Mouse (Mus musculus): ENCODE results near the gene Uri1.

Uri1 gene

DNA sequence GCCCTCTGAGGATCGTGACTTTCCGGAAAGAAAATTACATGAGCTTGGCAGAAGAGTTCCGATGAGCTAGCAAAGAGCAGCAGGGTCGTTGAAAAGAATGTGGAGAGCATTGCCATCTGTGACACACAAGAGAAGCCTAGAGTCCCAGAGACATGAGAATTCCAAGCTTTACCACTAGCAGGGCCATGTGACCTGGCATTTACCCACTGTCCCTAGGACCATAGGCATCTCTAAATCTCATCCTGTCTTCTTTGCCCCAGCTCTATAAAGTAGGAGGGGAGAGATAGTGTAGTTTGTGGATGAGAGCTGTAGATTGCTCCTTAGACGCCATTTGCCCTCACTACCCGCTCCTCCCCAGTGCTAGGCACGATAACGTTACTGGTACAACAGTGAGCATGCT, at the start of gene Uri1:
TSS of gene Uri1 (minus strand) at position 101 of the 400 bp plus-strand sequence.
- no peak for DNase-seq (ENCODE audit: low read depth in 2 of 2, low spot score in 2 of 2)

DNA sequence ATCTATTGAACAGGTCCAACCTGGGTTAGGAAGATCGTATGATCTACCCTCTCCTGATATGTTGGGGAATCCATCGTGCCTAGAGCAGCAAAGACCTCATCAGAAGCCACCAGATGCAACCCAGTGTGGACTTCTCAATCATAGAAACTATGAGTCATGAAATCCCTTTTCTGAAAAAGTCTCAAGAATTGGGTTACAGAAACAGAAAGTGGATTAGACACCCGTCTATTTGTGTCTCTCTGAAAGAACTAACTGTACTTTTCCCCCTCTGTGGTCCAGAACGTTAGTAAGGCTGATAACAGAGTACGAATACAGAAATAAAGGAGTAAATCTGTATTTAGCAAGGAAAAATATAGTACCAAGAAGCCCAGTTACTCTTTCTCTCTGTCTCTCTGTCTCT, 47.7 kb upstream of the Uri1 start:
- no peak for DNase-seq (ENCODE audit: low read depth in 2 of 2, low spot score in 2 of 2)

DNA sequence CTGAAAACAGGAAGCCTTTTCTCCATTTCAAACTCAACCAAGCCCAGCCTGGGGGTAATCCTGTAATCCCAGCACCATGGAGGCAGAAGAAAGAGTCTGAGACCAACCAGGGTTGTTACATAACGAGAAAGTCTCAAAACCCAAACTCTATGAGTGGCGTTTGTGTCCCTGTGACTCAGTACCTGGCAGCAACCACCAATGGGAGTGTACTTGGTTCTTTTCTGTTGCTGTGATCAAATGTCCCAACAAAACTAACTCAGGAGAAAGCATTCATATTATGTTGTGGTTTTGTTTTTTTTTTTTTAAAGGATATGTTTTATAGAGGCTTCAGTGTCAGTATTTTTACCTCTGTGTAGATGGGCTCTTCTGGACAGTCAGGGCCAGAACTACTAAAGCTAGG, 47.3 kb upstream of the Uri1 start:
- DNase-seq (ENCODE audit: low read depth in 2 of 2, low spot score in 2 of 2), result no peak

DNA sequence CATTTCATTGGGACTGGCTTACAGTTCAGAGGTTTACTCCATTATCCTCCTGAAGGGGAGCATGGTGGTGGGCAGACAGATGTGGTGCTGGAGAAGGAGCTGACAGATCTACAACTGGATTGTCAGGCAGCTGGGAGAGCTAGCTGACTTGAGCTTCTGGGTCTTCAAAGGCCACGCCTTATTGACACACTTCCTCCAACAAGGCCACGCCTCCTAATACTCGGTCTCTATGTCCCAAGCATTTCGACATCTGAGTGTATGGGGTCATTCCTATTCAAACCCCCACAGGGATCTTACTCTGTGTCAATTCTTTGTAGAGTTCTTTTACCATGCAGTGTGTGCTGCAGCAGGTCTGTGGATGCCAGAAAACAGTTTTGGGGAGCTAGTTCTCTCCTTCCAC, 41.1 kb upstream of the Uri1 start:
- no peak for DNase-seq (ENCODE audit: low read depth in 2 of 2, low spot score in 2 of 2)

DNA sequence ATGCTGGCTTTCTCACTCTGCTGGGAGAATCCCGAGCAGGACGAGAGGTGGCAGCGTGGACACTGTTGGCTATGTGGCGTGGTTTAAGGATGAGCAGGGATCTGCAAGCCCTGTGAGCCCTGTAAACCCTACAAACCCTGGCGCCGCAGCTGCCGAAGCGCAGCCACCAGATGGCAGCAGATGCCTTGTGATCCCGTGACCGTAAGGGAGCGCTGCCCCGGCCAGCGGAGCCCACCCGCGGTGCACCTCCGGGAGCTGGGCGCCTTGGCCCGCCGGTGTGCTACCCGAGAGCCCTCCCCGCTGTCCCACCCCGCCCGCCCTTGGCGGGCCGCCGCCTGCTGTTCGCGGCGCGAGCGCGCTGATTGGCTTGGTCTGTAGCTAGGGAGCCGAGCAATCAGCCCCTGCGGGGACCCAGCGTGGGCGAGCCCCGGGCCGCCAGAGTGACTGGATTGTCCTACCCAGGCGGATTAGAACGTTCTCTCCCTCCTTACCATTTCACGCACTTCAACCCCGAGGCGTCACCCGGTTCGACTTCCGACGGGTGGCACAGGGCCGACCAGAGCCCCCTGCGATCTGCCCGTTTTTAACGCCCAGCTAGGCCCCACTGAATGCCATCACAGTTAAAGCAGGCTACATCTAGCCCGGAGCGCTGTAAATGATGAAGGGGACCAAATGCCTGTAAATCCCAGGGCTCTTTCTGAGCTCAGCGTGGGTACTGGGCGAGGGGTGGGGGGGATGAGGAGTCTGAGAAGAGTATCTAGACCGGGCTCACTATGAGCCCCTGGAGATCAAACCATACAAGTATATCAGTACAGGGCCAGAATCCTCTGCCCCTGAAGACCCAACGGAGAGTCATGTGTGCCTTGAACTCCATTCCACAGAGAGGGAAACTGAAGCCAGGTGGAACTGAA, 38.0 kb upstream of the Uri1 start:
- DNase-seq (ENCODE audit: low read depth in 2 of 2, low spot score in 2 of 2), result peak; percentile 75 to 84

DNA sequence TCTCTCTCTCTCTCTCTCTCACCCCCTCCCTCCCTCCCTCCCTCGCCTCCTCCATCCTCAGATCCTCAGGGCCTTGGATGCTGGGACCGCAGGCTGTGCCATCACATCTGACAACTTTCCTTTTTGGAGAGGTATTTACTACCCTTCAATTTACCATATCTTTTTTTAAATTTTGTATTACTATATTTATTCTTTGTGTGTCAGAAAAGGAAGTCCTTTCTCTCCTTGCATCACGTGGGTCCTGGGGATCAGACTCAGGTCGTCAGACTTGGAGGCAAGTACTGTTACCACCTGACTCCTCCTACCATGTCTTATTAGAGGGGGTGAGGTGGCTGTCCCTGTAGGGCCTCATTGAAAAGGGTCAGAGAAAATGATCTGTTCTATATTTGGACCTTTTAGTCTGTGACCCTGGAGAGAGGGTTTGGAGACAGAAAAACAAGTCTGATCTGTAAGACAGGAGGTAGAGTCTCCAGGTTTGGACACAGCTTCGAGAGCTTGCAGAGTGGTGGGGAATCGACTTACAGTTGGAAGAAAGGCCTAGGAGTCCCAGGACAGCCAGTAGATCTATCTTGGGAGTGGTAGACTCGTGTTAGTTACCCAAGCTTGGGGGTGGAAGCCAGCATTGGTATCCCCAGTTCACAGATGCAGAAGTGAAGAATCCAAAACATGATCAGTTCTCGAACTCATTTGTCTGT, 36.4 kb upstream of the Uri1 start:
- no peak for DNase-seq (ENCODE audit: low read depth in 2 of 2, low spot score in 2 of 2)

DNA sequence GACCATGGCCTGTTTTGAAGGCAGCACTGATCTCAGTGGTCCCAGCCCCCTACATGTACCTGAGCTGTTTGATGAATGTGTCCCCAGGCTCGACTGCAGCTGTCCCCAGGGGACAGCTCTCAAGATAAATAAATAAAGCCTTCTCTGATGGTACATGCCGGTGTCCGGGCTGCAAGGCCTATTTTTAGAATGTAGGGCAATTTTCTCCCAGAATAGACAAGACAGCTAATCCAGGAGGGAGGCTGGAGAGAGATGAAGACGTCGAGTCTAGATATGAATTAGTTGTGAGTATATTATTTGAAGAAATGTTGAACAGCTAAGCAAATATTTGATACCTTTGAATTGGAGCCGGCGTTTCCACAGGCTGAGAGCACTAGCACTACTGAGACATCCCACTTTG, 35.7 kb upstream of the Uri1 start:
- DNase-seq (ENCODE audit: low read depth in 2 of 2, low spot score in 2 of 2), result no peak

DNA sequence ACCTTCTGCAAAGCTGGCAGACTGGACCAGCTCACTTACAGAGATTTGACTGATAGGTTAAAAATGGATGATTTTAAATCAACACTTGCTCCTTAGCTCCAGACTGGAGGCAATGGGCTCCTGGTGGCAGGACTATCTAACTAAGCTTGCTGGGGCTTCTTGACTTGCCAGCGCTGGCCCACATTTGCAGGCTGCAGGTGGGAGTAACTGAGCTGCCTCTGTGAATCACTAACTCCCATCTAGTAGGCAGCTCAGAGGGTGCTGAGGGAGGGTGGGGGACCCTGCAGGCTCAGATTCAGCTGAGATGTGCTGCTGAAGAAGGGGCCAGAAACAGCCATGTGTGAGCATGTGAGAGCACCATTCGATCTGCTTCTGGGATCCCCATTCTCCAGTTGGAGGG, 32.6 kb upstream of the Uri1 start:
- DNase-seq (ENCODE audit: low read depth in 2 of 2, low spot score in 2 of 2), result no peak

DNA sequence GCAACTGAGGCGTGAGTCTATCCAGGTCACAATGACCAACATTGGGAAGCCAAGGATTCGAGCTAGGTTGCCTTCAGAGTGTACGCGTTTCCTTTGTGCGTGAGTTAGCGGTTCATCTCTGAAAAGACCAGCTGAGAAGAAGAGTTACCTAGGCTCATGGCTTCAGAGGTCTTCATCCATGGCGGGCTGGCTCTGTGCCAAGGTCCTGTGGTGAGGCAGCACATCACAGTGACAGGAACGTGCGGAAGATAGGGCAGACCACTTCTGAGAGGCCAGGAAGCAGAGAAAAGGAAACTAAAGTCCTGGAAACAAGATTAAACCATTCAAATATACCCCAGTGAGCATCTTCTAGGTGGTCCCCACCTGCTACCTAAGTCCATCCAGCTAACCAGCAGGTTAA, 30.9 kb upstream of the Uri1 start:
- DNase-seq (ENCODE audit: low read depth in 2 of 2, low spot score in 2 of 2), result no peak

DNA sequence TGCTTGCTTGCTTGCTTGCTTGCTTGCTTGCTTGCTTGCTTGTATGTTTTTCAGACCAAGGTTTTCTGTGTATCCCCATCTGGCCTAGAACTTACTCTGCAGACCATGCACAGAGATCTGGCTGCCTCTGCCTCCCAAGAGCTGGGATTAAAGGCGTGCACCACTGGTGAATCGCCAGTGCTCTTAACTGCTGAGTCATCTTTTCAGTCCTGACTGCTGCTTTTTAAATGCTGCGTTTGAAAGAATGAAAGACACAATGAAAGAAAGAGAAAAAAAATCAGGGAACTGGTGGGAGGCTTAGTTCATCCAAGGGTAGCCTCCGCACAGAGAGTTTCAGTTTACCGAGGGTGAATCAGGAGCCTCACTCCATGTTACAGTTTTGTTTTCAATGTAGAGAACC, 23.9 kb upstream of the Uri1 start:
- DNase-seq (ENCODE audit: low read depth in 2 of 2, low spot score in 2 of 2), result no peak

DNA sequence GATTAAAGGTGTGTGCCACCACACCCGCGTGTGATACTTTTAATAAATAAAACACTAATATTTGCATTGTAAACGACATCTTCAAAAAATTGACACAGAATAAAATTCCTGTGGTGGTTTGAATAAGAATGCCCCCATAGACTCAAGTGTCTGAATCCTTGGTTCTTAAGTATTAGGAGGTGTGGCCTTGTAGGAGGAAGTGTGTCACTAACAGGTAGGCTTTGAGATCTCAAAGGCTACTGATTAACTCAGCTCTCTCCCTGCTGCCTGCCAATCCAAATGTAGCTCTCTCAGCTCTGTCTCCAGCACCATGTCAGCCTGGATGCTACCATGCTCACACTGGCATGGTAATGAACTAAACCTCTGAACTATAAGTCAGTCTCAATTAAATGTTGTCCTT, 17.9 kb upstream of the Uri1 start:
- no peak for DNase-seq (ENCODE audit: low read depth in 2 of 2, low spot score in 2 of 2)

DNA sequence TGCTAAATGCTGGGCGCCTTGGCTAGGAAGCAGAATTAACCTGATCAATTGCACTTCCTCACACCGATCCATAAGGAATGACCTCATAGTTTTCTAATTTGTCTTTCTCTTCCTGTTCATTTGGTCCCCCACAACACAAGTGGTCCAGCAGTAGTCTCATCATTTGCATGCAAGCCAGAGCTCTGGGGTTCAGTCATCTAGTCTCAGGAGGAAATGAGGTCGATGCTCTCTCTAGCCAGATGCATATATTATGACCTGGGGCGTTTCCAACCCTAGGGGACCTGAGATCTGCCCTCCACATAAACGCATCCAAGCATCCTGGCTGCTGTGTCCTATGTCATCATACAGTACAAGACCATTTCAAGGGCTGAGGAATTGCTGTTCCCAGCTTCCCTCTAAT, 14.2 kb upstream of the Uri1 start:
- no peak for DNase-seq (ENCODE audit: low read depth in 2 of 2, low spot score in 2 of 2)

DNA sequence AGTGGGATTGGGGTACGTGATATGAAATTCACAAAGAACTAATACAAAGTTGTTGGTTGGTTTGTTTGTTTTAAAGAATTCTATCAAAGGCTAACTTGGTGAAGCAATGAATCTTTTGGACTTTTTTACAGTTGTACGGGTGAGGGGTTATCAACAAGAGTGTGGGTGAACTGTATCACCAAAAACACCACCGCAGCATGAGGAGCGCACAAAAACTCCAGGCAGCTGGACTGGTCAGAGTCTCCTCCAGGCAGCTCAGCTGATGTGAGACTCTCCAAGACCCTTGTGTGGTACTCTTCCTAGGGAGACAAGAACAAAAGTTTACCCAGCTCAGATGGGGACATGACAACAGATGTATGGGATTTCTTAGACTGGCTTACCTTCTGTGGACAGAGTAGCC, 7.8 kb upstream of the Uri1 start:
- no peak for DNase-seq (ENCODE audit: low read depth in 2 of 2, low spot score in 2 of 2)

DNA sequence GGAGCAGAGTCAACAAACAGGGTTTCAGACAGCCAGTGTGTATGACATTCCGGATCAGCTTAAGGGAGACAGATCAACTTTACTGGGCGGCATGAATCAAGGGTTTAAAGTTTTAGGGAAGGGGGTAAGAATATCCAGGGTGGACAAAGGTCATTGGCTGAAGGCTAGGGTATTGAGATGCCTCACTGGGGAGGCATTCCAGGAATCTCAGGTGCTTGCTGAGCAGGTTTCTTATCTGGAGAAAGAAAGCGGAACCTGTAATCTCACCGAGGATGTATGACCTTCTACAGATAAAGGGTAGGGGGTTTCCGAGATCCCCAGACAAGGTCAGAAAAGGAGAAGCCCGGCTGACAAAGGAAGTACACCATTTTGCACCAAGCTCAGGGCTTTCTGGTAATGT, 7.3 kb upstream of the Uri1 start:
- DNase-seq (ENCODE audit: low read depth in 2 of 2, low spot score in 2 of 2), result no peak

DNA sequence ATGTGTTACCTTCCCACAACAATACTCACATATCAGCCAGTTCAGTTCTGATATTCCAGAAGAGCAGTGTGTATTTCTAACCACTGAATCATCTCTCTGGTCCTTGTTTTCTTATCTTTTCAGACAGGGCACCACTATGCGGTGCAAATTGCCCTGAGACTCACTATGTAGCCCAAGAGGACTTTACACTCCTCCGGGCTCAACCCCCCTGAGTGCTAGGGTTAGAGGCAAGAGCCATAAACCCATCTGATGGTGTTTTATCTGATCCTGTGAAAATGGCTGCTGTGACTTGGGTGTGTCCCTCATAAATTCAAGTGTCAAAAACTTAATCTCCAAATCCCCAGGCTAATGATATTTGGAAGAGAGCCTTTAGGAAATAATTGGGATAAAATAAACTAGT, 6.6 kb upstream of the Uri1 start:
- DNase-seq (ENCODE audit: low read depth in 2 of 2, low spot score in 2 of 2), result no peak

DNA sequence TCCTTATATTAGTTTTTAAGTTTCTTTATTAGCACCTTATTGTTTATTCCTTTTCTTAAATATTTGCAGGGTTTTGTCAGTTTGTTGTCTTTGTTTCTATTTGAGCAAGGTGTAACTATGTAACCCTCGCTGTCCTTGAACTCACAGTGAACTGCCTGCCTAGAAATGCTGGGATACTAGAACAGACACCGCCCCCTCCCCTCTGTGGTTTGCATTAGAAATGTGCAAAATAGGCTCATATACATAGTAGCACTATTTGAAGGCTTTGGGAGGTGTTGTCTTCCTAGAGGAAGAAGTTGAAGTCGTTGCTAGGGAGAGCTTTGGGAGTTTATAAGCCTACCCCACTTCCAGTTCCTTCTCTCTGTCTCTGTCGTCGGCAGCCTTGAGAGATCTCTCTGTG, 5.7 kb upstream of the Uri1 start:
- DNase-seq (ENCODE audit: low read depth in 2 of 2, low spot score in 2 of 2), result no peak

DNA sequence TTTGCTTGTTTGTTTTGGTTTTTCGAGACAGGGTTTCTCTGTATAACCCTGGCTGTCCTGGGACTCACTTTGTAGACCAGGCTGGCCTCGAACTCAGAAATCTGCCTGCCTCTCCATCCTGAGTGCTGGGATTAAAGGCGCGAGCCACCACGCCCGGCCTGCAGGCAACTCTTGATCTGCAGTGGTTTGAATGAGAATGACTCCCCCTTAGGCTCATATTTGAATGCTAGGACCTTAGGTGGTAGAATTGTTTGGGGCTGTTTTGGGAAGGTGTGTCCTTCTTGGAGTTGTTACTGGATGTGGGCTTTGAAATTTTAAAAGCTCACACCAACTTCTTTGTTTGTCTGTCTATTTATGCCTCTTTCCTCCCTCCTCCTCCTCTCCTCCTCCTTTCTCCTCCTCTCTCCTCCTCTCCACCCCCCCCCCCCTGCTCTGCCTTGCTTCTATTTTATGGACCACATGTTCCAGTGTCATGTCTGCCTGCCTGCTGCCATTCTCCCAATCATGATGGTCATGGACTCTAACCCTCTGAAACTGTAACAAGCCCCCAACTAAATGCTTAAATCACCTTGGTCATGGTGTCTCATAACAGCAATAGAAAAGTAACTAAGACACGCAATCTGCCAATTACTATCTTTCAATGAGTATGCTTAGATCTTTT, 4.7 kb upstream of the Uri1 start:
- DNase-seq (ENCODE audit: low read depth in 2 of 2, low spot score in 2 of 2), result no peak

DNA sequence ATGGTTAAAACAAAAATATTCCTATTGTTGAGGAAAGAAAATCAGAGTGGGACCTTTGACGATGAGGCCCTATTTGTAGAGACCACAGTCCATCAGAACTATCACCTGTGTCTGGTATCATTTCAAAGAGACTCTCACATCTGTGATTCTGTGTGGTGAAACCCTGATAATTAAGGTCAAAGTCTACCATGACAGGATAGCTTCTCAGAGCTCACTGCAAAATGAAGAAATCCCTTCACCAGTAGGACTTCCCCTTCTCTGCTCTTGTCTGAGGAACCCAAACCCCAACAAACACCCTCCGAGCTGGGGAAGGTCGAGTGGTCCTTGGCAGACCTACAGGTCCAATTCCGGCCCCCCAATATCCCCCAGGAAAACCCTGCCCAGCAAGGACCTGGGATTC, 1.5 kb upstream of the Uri1 start:
- DNase-seq (ENCODE audit: low read depth in 2 of 2, low spot score in 2 of 2), result no peak

DNA sequence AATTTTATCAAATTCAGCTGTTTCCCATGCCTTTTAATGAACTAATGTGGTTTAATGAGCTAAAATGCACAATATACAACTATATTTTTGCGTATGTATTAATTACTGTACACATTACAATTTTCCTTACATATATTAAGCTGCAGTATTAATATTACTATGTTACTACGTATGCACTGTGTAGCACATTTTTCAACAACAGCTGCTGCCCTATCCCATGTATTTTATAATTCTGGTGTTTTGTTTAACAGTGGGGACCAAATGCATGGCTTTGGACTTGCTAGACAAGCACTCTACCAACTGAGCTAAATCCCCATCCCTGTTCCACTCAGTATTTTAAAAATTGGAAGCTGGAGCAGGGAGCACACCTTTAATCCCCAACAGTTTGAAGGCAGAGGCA, 3.6 kb downstream of the Uri1 start:
- no peak for DNase-seq (ENCODE audit: low read depth in 2 of 2, low spot score in 2 of 2)

DNA sequence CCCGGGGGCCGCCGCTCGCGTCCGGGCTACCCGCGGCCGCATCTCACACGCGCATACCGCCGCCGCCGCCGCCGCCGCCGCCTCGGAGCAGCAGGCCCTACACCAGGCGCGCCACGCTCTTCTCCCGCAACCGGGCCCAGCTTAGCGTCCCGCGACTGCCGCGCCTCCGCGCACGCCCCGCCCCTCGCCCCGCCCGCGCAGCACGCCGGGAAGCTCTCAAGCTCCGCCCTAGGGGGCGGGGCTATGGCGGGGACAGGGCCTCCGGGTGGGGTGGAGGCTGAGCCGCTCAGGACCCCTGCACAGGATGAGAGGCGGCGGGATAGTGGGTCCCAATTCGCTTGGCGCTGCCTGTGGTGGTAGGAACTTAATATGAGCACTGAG, 4.0 kb downstream of the Uri1 start:
- DNase-seq (ENCODE audit: low read depth in 2 of 2, low spot score in 2 of 2), result peak; percentile 81 to 84

DNA sequence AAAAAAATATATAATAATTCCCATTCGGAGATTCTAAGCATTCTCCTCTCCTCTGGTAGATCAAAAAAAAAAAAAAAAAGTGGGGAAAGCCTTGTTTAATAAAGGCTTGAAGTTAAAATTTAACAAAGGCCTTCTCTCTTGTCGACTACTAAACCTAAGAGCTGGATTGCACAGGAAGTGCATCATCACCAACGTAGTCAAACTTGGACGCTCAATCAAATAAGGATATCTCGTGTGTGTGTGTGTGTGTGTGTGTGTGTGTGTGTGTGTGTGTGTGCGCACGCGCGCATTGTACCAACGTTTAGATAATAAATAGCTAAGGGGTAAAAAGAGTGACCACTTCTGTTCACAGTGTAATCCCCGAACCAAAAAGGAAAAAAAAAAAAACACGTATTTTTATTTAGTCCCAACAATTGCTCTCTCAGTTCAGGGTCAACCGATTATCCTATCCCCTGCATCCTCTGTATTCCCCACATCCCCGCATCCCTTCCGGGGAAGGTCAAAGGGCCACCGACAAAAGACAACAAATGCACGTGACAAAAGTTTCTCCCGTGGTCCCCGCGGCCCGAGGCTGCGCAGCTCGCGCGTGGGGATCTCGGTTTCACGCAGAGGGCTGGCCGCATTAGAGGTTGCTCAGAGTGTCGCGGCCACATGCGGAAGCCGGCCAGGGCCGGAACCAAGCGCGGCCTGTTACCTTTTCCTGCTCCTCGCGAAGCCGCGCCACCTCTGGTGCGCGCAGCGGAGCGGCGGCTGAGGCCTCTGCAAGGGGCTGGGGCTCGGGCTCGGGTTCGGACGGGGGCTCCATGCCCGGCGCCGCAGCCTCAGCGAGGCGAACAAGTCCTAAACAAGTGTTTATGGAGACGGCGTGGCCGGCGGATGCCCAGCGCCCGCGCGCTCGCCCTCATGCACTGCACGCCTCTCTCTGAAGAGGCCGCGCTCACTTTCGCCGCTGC, 4.7 kb downstream of the Uri1 start:
- DNase-seq (ENCODE audit: low read depth in 2 of 2, low spot score in 2 of 2), result peak; percentile 65 to 68

Measured in CD8-positive naive resting alpha-beta T cell, adult 2 months (primary cell).